Comparison of ENCODE assay signal across 9 mouse cellular contexts in the genomic region with DNA sequence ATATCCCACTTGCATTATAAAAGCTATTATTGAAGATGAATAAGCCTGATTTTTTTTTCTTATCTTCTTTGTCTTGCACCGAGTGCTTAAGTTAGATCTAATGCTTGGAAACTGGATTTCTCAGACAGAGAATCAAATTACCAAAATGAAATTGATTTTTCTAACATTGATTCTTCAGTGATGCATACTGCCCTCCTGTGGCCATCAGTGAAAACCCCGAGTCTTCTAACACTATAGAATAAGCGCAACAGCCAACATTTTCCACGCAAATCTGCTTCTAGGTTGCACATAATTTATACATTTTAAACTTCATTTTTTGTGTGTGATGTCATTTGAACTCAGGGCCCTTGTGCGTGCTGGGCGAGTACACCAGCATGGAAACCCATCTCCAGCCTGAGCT. TPM values are rescaled to one million over a fixed set of nuclear protein-coding genes. Genes with fewer than 3 reads are reported as not detected.
DNase-seq lines count a peak whose midpoint lies in the region; ATAC-seq lines count a peak whose summit lies in the region.
"Had no signal": no experiment of that assay in that cellular context is flagged by ENCODE, and none has a peak within 500 bp of the region (broad histone marks: within the 10 kb centered on the region; RNA-seq: fewer than 3 reads in every experiment).

No protein-coding gene starts in this region.

- ATAC-seq in midbrain, embryonic 12.5 days (ENCODE audit: low FRiP score, low read depth): 0 out of 2 replicates have a peak, but pooled peaks have one; percentile 23
- no peak for ATAC-seq in erythroblast, adult 5-6 weeks (replicated peaks; ENCODE audit: low FRiP score, poor library complexity, severe bottlenecking)

- no peak overlapping the region for H3K9ac ChIP-seq in midbrain, embryonic 12.5 days (replicated peaks)
- H3K9ac ChIP-seq: heart, embryonic 15.5 days had no signal

- peaks cover 36% of the 10 kb centered on the region for H3K36me3 ChIP-seq in midbrain, embryonic 12.5 days
- peaks cover 39% of the 10 kb centered on the region for H3K36me3 ChIP-seq in midbrain, embryonic 10.5 days
- H3K36me3 ChIP-seq: heart, embryonic 15.5 days had no signal

- no peak overlapping the region for H3K4me3 ChIP-seq in midbrain, embryonic 12.5 days
- H3K4me3 ChIP-seq in midbrain, embryonic 10.5 days: no peak overlapping the region
- H3K4me3 ChIP-seq: heart, embryonic 15.5 days had no signal

- DNase-seq in gastrocnemius, postnatal 10 days: peak; percentile 22
- no peak for DNase-seq in gastrocnemius, adult 18-20 months (ENCODE audit: low spot score)
- no peak for DNase-seq in midbrain, embryonic 10.5 days (ENCODE audit: low spot score)
- DNase-seq in adipocyte (ENCODE audit: low spot score): peak; percentile 40
- peak; percentile 29 for DNase-seq in heart, postnatal 4 days
- DNase-seq in naive thymus-derived CD4-positive, alpha-beta T cell, adult 2 months (ENCODE audit: low read depth): peak; percentile 10

- H3K27me3 ChIP-seq in midbrain, embryonic 12.5 days: no peaks in the 10 kb centered on the region
- no peaks in the 10 kb centered on the region for H3K27me3 ChIP-seq in midbrain, embryonic 10.5 days (ENCODE audit: low read depth, poor library complexity, severe bottlenecking)
- H3K27me3 ChIP-seq: heart, embryonic 15.5 days had no signal

- no peak overlapping the region for H3K4me2 ChIP-seq in midbrain, embryonic 12.5 days (replicated peaks)
- H3K4me2 ChIP-seq: heart, embryonic 15.5 days had no signal

- no peaks in the 10 kb centered on the region for H3K4me1 ChIP-seq in midbrain, embryonic 12.5 days
- H3K4me1 ChIP-seq in midbrain, embryonic 10.5 days: no peaks in the 10 kb centered on the region
- H3K4me1 ChIP-seq: heart, embryonic 15.5 days had no signal

- H3K9me3 ChIP-seq in midbrain, embryonic 12.5 days: no peaks in the 10 kb centered on the region
- no peaks in the 10 kb centered on the region for H3K9me3 ChIP-seq in midbrain, embryonic 10.5 days (replicated peaks)
- H3K9me3 ChIP-seq: heart, embryonic 15.5 days had no signal

- no peak overlapping the region for H3K27ac ChIP-seq in midbrain, embryonic 12.5 days (replicated peaks)
- no peak overlapping the region for H3K27ac ChIP-seq in midbrain, embryonic 10.5 days (replicated peaks)
- H3K27ac ChIP-seq: heart, embryonic 15.5 days had no signal

- 48% methylated on average over 6 of the region's 6 CpGs for WGBS in midbrain, embryonic 12.5 days
- WGBS in midbrain, embryonic 10.5 days: 47% methylated on average over 6 of the region's 6 CpGs

RNA-seq across cellular contexts. Expression of a gene that starts 20.3 kb away (rescaled TPM):
- total RNA-seq in gastrocnemius, postnatal 10 days (2021): 1 to 10 TPM; 2.4 to 2.9 TPM
- total RNA-seq in gastrocnemius, adult 18-20 months (2021): under 1 TPM; 0.46 to 0.55 TPM
- 24.9 and 30.5 TPM in 2 replicates for polyA plus RNA-seq in midbrain, embryonic 12.5 days (2016; fragmentation: Nextera tagmentation; extraction: Ambion mirVana)
- polyA plus RNA-seq in midbrain, embryonic 10.5 days (2016; fragmentation: Nextera tagmentation; extraction: Ambion mirVana): 9.6 and 13.3 TPM in 2 replicates
- 1 to 10 TPM; 5.1 TPM for total RNA-seq in heart, postnatal 4 days (2021)
- not detected in 2 replicates for total RNA-seq in erythroblast, adult 5-6 weeks (2015; ENCODE audit: low replicate concordance)
- total RNA-seq in erythroblast, adult 5-6 weeks (2017; ENCODE audit: low replicate concordance): 0.28 TPM in 1 of 2 replicates, not detected in the other

Comparison
In these comparisons a context has a peak if more than half of its experiments do, and no peak if none do; other contexts are left out.
1. DNase-seq: peak in gastrocnemius, postnatal 10 days (single experiment), adipocyte (single experiment), heart, postnatal 4 days (single experiment) and naive thymus-derived CD4-positive, alpha-beta T cell, adult 2 months (single experiment); none in gastrocnemius, adult 18-20 months (single experiment) and midbrain, embryonic 10.5 days (single experiment).